Mouse (Mus musculus) CD8-positive naive resting alpha-beta T cell, adult 2 months (primary cell): ENCODE data around the gene Grid2.

ENCODE experiments used
- DNase-seq, 2 experiments: peaks; one replicate each; pipeline ENCODE4 v3.0.0; 2022; ENCODE audit warnings: low read depth in 2 of 2, low spot score in 2 of 2

Grid2 gene

GRCm38 (mm10) chr6:63609570-63609969 is 353.9 kb downstream of the Grid2 start:
- DNase-seq = no peak

- no peak for DNase-seq
These were observed 380.3 kb downstream of the Grid2 start for GRCm38 (mm10) chr6:63635970-63636369.

- DNase-seq = no peak
These were observed 403.7 kb downstream of the Grid2 start for GRCm38 (mm10) chr6:63659423-63659822.

- no peak for DNase-seq
These were observed 430.0 kb downstream of the Grid2 start for GRCm38 (mm10) chr6:63685689-63686088.

GRCm38 (mm10) chr6:63701684-63702083 is 446.0 kb downstream of the Grid2 start:
- DNase-seq = no peak

- no peak for DNase-seq
These were observed 478.1 kb downstream of the Grid2 start for GRCm38 (mm10) chr6:63733740-63734139.

- no peak for DNase-seq
These were observed 506.9 kb downstream of the Grid2 start for GRCm38 (mm10) chr6:63762535-63762934.

GRCm38 (mm10) chr6:63794679-63795078 is 539.0 kb downstream of the Grid2 start:
- DNase-seq = no peak

GRCm38 (mm10) chr6:63820236-63820635 is 564.6 kb downstream of the Grid2 start:
- no peak for DNase-seq

- DNase-seq = no peak
These were observed 607.0 kb downstream of the Grid2 start for GRCm38 (mm10) chr6:63862628-63863027.

- DNase-seq = no peak
These were observed 621.5 kb downstream of the Grid2 start for GRCm38 (mm10) chr6:63877088-63877764.

- no peak for DNase-seq
These were observed 622.2 kb downstream of the Grid2 start for GRCm38 (mm10) chr6:63877765-63878345.

GRCm38 (mm10) chr6:63894714-63895113 is 639.0 kb downstream of the Grid2 start:
- DNase-seq = no peak

- DNase-seq = no peak
These were observed 642.5 kb downstream of the Grid2 start for GRCm38 (mm10) chr6:63898171-63898570.

GRCm38 (mm10) chr6:63917035-63917570 is 661.4 kb downstream of the Grid2 start:
- no peak for DNase-seq

GRCm38 (mm10) chr6:63921951-63922350 is 666.3 kb downstream of the Grid2 start:
- no peak for DNase-seq

- DNase-seq = no peak
These were observed 675.5 kb downstream of the Grid2 start for GRCm38 (mm10) chr6:63931201-63931600.

GRCm38 (mm10) chr6:63946721-63947120 is 691.0 kb downstream of the Grid2 start:
- DNase-seq = no peak

- no peak for DNase-seq
These were observed 708.1 kb downstream of the Grid2 start for GRCm38 (mm10) chr6:63963789-63964188.

- no peak for DNase-seq
These were observed 708.6 kb downstream of the Grid2 start for GRCm38 (mm10) chr6:63964269-63964668.

GRCm38 (mm10) chr6:63964735-63965134 is 709.1 kb downstream of the Grid2 start:
- no peak for DNase-seq

GRCm38 (mm10) chr6:64046084-64046483 is 790.4 kb downstream of the Grid2 start:
- no peak for DNase-seq

GRCm38 (mm10) chr6:64046732-64047131 is 791.1 kb downstream of the Grid2 start:
- no peak for DNase-seq
